Mouse (Mus musculus): ENCODE measurements at regions not wholly inside any gene's neighbourhood (a gene's known extent, or its start where the extent isn't known, plus 50 kb on each side); places are given as distances from the start of the nearest gene placed in this dataset.

GRCm38 (mm10) chr5:51108181-51108580 lies 459.3 kb downstream of the Ppargc1a start:
- Histone ChIP-seq H3K4me1 (ENCODE audit: control insufficient read depth in 1 of 2, insufficient read depth in 2 of 2, low read length in 2 of 2) (no peaks in the 10 kb centered on the region), H3K27me3 (ENCODE audit: control insufficient read depth in 1 of 2, insufficient read depth in 2 of 2, low read length in 2 of 2) (no peaks in the 10 kb centered on the region; a peak in 1 of 4 replicates), H3K4me3 (ENCODE audit: control insufficient read depth in 1 of 2, insufficient read depth in 1 of 2, low read depth in 2 of 2, low read length in 2 of 2) (no peak overlapping the region), H3K79me2 (ENCODE audit: control insufficient read depth, insufficient read depth, low read length, poor library complexity) (no peaks in the 10 kb centered on the region), H3K36me3 (ENCODE audit: control insufficient read depth in 1 of 2, insufficient read depth in 2 of 2, low read length in 2 of 2) (no peaks in the 10 kb centered on the region), H3K27ac (ENCODE audit: control insufficient read depth, low read depth, low read length) (no peak overlapping the region), H3K9ac (ENCODE audit: control insufficient read depth, low read depth, low read length, poor library complexity, severe bottlenecking) (no peak overlapping the region), H3K9me3 (replicated peaks; ENCODE audit: insufficient read depth, low read length) (no peaks in the 10 kb centered on the region)
- TF ChIP-seq E2F4 (IDR thresholded peaks at IDR 0.05; ENCODE audit: borderline replicate concordance, low read depth, low read length) (no peak), JUND (IDR thresholded peaks at IDR 0.05; ENCODE audit: low read depth, low read length) (no peak), MEF2A (IDR thresholded peaks at IDR 0.05; ENCODE audit: extremely low read depth, insufficient replicate concordance, low read depth, low read length, poor library complexity, severe bottlenecking) (no peak), ZNF384 (IDR thresholded peaks at IDR 0.05; ENCODE audit: low read depth, low read length) (no peak), HCFC1 (IDR thresholded peaks at IDR 0.05; ENCODE audit: low read depth, low read length) (no peak), GABPA (IDR thresholded peaks at IDR 0.05; ENCODE audit: low read depth, low read length) (no peak), POLR2A (IDR thresholded peaks at IDR 0.05; ENCODE audit: control insufficient read depth in 1 of 2, insufficient read depth in 1 of 2, low read depth in 1 of 2, low read length in 2 of 2, poor library complexity in 1 of 2) (no peak), MYB (IDR thresholded peaks at IDR 0.05; ENCODE audit: low read depth, low read length) (no peak), CHD2 (IDR thresholded peaks at IDR 0.05; ENCODE audit: low read length) (no peak), ZC3H11A (IDR thresholded peaks at IDR 0.05; ENCODE audit: low read depth, low read length) (no peak), SIN3A (IDR thresholded peaks at IDR 0.05; ENCODE audit: low read length) (no peak), MAX (IDR thresholded peaks at IDR 0.05; ENCODE audit: low read length) (no peak), MAFK (IDR thresholded peaks at IDR 0.05; ENCODE audit: borderline replicate concordance, low read depth, low read length) (no peak), MYC (IDR thresholded peaks at IDR 0.05; ENCODE audit: low read depth, low read length) (no peak), MXI1 (IDR thresholded peaks at IDR 0.05; ENCODE audit: low read depth, low read length) (no peak), USF1 (IDR thresholded peaks at IDR 0.05; ENCODE audit: low read depth, low read length) (no peak), KAT2A (conservative IDR thresholded peaks at IDR 0.05; ENCODE audit: low read depth, low read length) (no peak)
- no peak for DNase-seq (ENCODE audit: low read depth, low spot score)

GRCm38 (mm10) chr5:51099902-51100301 lies 467.6 kb downstream of the Ppargc1a start:
- Histone ChIP-seq H3K9ac (ENCODE audit: control insufficient read depth, low read depth, low read length, poor library complexity, severe bottlenecking) (no peak overlapping the region), H3K79me2 (ENCODE audit: control insufficient read depth, insufficient read depth, low read length, poor library complexity) (no peaks in the 10 kb centered on the region), H3K4me1 (ENCODE audit: control insufficient read depth in 1 of 2, insufficient read depth in 2 of 2, low read length in 2 of 2) (no peaks in the 10 kb centered on the region), H3K36me3 (ENCODE audit: control insufficient read depth in 1 of 2, insufficient read depth in 2 of 2, low read length in 2 of 2) (no peaks in the 10 kb centered on the region), H3K27ac (ENCODE audit: control insufficient read depth, low read depth, low read length) (no peak overlapping the region), H3K4me3 (ENCODE audit: control insufficient read depth in 1 of 2, insufficient read depth in 1 of 2, low read depth in 2 of 2, low read length in 2 of 2) (no peak overlapping the region), H3K9me3 (replicated peaks; ENCODE audit: insufficient read depth, low read length) (no peaks in the 10 kb centered on the region), H3K27me3 (ENCODE audit: control insufficient read depth in 1 of 2, insufficient read depth in 2 of 2, low read length in 2 of 2) (no peaks in the 10 kb centered on the region; a peak in 1 of 4 replicates)
- DNase-seq (ENCODE audit: low read depth, low spot score) = no peak
- TF ChIP-seq GABPA (IDR thresholded peaks at IDR 0.05; ENCODE audit: low read depth, low read length) (no peak), CHD1 (IDR thresholded peaks at IDR 0.05; ENCODE audit: low read depth, low read length) (no peak)
